ENCODE assay signal across 8 mouse cellular contexts in the genomic region with DNA sequence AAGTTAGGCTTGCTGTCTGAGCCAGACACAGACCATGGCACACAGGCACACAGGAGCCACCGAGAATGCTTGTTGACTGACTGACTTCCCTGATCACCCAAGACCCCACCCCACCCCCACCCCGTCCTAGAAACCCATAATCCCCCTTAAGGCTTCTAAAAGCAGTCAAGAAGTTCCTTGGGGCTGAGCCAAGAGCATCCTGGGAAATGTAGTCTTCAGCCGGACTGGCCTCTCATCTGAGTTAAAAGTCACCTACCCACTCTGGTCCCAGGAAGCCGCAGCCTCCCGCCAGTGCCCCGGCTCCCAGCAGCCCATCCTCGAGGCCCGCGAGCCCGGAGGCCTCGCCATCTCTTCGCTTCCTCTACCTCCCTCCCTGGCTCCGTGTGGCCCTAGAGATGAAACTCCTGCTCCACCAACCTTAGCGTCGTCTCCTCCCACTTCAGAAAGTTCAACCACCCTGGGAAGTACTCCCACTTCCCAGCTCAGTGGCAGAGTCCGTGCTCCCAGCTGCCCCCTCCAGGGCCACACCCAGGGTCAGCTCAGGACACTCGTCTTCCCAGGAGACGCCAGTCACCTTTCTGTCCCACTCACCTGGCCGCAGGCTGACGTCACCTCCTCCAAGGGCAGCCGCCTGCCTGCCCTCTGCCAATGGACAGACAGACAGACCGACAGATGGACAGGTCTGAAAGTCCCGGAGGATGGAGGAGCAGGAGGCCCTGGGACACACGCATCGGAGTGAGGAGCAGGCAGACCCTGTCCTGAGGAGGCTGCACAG. TPM values are rescaled to one million over a fixed set of nuclear protein-coding genes. Genes with fewer than 3 reads are reported as not detected.
DNase-seq lines count a peak whose midpoint lies in the region; ATAC-seq and TF ChIP-seq lines count a peak whose summit lies in the region.

No protein-coding gene starts in this region.

- H3K4me1 ChIP-seq in kidney, postnatal 0 days (replicated peaks; ENCODE audit: insufficient read depth, low read length), result peaks cover 32% of the 10 kb centered on the region
- peaks cover 40% of the 10 kb centered on the region for H3K4me1 ChIP-seq in forebrain, embryonic 16.5 days (replicated peaks; ENCODE audit: control insufficient read depth, insufficient read depth, low read length)
- peaks cover 54% of the 10 kb centered on the region for H3K4me1 ChIP-seq in midbrain, embryonic 12.5 days

- H3K4me2 ChIP-seq in kidney, postnatal 0 days (ENCODE audit: low read length), result peak overlapping the region; percentile 46
- peak overlapping the region; percentile 60 for H3K4me2 ChIP-seq in forebrain, embryonic 16.5 days (ENCODE audit: low read length)
- peak overlapping the region; percentile 96 for H3K4me2 ChIP-seq in midbrain, embryonic 12.5 days (replicated peaks)

- no peak for ATAC-seq in kidney, postnatal 0 days (replicated peaks; ENCODE audit: low FRiP score, low read depth)
- no peak for ATAC-seq in forebrain, embryonic 16.5 days
- no peak for ATAC-seq in midbrain, embryonic 12.5 days (ENCODE audit: low FRiP score, low read depth)
- no peak for ATAC-seq in monocyte, adult 5-6 weeks (replicated peaks; ENCODE audit: insufficient number of reproducible peaks, low FRiP score, low TSS enrichment, poor library complexity, severe bottlenecking)

- 25% methylated on average over 25 of the region's 25 CpGs for WGBS in kidney, postnatal 0 days
- 14% methylated on average over 25 of the region's 25 CpGs for WGBS in forebrain, embryonic 16.5 days
- 17% methylated on average over 25 of the region's 25 CpGs for WGBS in midbrain, embryonic 12.5 days

- no peak for DNase-seq in kidney, postnatal 0 days (ENCODE audit: low spot score)
- no peak for DNase-seq in kidney, adult 18-20 months
- DNase-seq in brain, adult 2 months (ENCODE audit: low read depth, low spot score), result peak; percentile 54
- DNase-seq in adrenal gland, postnatal 25 days, result no peak
- no peak for DNase-seq in thymus, postnatal 36 days

- H3K27me3 ChIP-seq in kidney, postnatal 0 days (ENCODE audit: insufficient read depth, low read length), result peaks cover 16% of the 10 kb centered on the region
- H3K27me3 ChIP-seq in forebrain, embryonic 16.5 days (replicated peaks; ENCODE audit: control insufficient read depth, insufficient read depth, low read length), result peaks cover 6% of the 10 kb centered on the region
- H3K27me3 ChIP-seq in midbrain, embryonic 12.5 days, result peaks cover 78% of the 10 kb centered on the region

- no peaks in the 10 kb centered on the region for H3K9me3 ChIP-seq in kidney, postnatal 0 days (replicated peaks; ENCODE audit: low read length)
- no peaks in the 10 kb centered on the region for H3K9me3 ChIP-seq in forebrain, embryonic 16.5 days (ENCODE audit: control insufficient read depth, low read length)
- no peaks in the 10 kb centered on the region for H3K9me3 ChIP-seq in midbrain, embryonic 12.5 days

- H3K9ac ChIP-seq in kidney, postnatal 0 days (ENCODE audit: low read depth, low read length), result no peak overlapping the region
- peak overlapping the region; percentile 35; the same call in 1 of the 2 replicates for H3K9ac ChIP-seq in forebrain, embryonic 16.5 days (replicated peaks; ENCODE audit: low read depth, low read length)
- H3K9ac ChIP-seq in midbrain, embryonic 12.5 days (replicated peaks), result 0 out of 2 replicates have a peak overlapping the region, but pooled peaks have one; percentile 15

- no peaks in the 10 kb centered on the region for H3K36me3 ChIP-seq in kidney, postnatal 0 days (ENCODE audit: insufficient read depth, low read length)
- H3K36me3 ChIP-seq in forebrain, embryonic 16.5 days (ENCODE audit: control insufficient read depth, insufficient read depth), result no peaks in the 10 kb centered on the region
- H3K36me3 ChIP-seq in midbrain, embryonic 12.5 days, result no peaks in the 10 kb centered on the region

- no peak for TF ChIP-seq CTCF in kidney, postnatal 0 days (IDR thresholded peaks at IDR 0.05; ENCODE audit: low read depth)

- H3K27ac ChIP-seq in kidney, postnatal 0 days, result no peak overlapping the region
- H3K27ac ChIP-seq in forebrain, embryonic 16.5 days (ENCODE audit: low read length), result no peak overlapping the region
- no peak overlapping the region for H3K27ac ChIP-seq in midbrain, embryonic 12.5 days (replicated peaks)

- H3K4me3 ChIP-seq in kidney, postnatal 0 days (replicated peaks; ENCODE audit: low read depth, low read length), result 0 out of 2 replicates have a peak overlapping the region, but pooled peaks have one; percentile 7
- peak overlapping the region; percentile 89 for H3K4me3 ChIP-seq in forebrain, embryonic 16.5 days (replicated peaks; ENCODE audit: low read length)
- H3K4me3 ChIP-seq in midbrain, embryonic 12.5 days, result peak overlapping the region; percentile 79

RNA-seq across cellular contexts. Expression of gene Sema6b, which starts 2.1 kb away (rescaled TPM):
- 0.87 and 1.2 TPM in 2 replicates for polyA plus RNA-seq in kidney, postnatal 0 days (2015; fragmentation: Nextera tagmentation; extraction: Ambion mirVana)
- polyA plus RNA-seq in forebrain, embryonic 16.5 days (2015; fragmentation: Nextera tagmentation; extraction: Ambion mirVana), result 10.1 and 10.7 TPM in 2 replicates
- 6.5 and 7.9 TPM in 2 replicates for polyA plus RNA-seq in midbrain, embryonic 12.5 days (2016; fragmentation: Nextera tagmentation; extraction: Ambion mirVana)
- total RNA-seq in monocyte, adult 5-6 weeks (2017), result 0.53 to 1.2 TPM (median 0.87 TPM) in 3 replicates
- total RNA-seq in adrenal gland, postnatal 25 days (2021), result 6.9 and 10.4 TPM in 2 replicates

RNA-seq across cellular contexts. Expression of gene Lrg1, which starts 16.2 kb away (rescaled TPM):
- 1.7 and 1.9 TPM in 2 replicates for polyA plus RNA-seq in kidney, postnatal 0 days (2015; fragmentation: Nextera tagmentation; extraction: Ambion mirVana)
- 0.22 TPM in 1 of 2 replicates, not detected in the other for polyA plus RNA-seq in forebrain, embryonic 16.5 days (2015; fragmentation: Nextera tagmentation; extraction: Ambion mirVana)
- polyA plus RNA-seq in midbrain, embryonic 12.5 days (2016; fragmentation: Nextera tagmentation; extraction: Ambion mirVana), result 0.29 TPM in 1 of 2 replicates, not detected in the other
- not detected in 3 replicates for total RNA-seq in monocyte, adult 5-6 weeks (2017)
- total RNA-seq in adrenal gland, postnatal 25 days (2021), result 15.1 TPM in 2 replicates

RNA-seq across cellular contexts. Expression of gene Plin5, which starts 20.6 kb away (rescaled TPM):
- polyA plus RNA-seq in kidney, postnatal 0 days (2015; fragmentation: Nextera tagmentation; extraction: Ambion mirVana), result 1.2 and 1.3 TPM in 2 replicates
- 0.67 and 1.4 TPM in 2 replicates for polyA plus RNA-seq in forebrain, embryonic 16.5 days (2015; fragmentation: Nextera tagmentation; extraction: Ambion mirVana)
- 0.14 and 0.34 TPM in 2 replicates for polyA plus RNA-seq in midbrain, embryonic 12.5 days (2016; fragmentation: Nextera tagmentation; extraction: Ambion mirVana)
- not detected in 3 replicates for total RNA-seq in monocyte, adult 5-6 weeks (2017)
- 55.3 and 57.4 TPM in 2 replicates for total RNA-seq in adrenal gland, postnatal 25 days (2021)

RNA-seq across cellular contexts. Expression of gene Tnfaip8l1, which starts 24.3 kb away (rescaled TPM):
- polyA plus RNA-seq in kidney, postnatal 0 days (2015; fragmentation: Nextera tagmentation; extraction: Ambion mirVana), result 7.4 and 7.8 TPM in 2 replicates
- polyA plus RNA-seq in forebrain, embryonic 16.5 days (2015; fragmentation: Nextera tagmentation; extraction: Ambion mirVana), result 10.1 and 10.2 TPM in 2 replicates
- polyA plus RNA-seq in midbrain, embryonic 12.5 days (2016; fragmentation: Nextera tagmentation; extraction: Ambion mirVana), result 8.0 and 8.2 TPM in 2 replicates
- 0.39 to 0.43 TPM in 2 of 3 replicates, not detected in the other for total RNA-seq in monocyte, adult 5-6 weeks (2017)
- 6.2 and 7.7 TPM in 2 replicates for total RNA-seq in adrenal gland, postnatal 25 days (2021)

RNA-seq across cellular contexts. Expression of gene Plin4, which starts 28.4 kb away (rescaled TPM):
- 0.08 and 0.09 TPM in 2 replicates for polyA plus RNA-seq in kidney, postnatal 0 days (2015; fragmentation: Nextera tagmentation; extraction: Ambion mirVana)
- polyA plus RNA-seq in forebrain, embryonic 16.5 days (2015; fragmentation: Nextera tagmentation; extraction: Ambion mirVana), result 0.09 and 0.14 TPM in 2 replicates
- polyA plus RNA-seq in midbrain, embryonic 12.5 days (2016; fragmentation: Nextera tagmentation; extraction: Ambion mirVana), result 0.09 and 0.10 TPM in 2 replicates
- total RNA-seq in monocyte, adult 5-6 weeks (2017), result not detected in 3 replicates
- 71.4 and 76.3 TPM in 2 replicates for total RNA-seq in adrenal gland, postnatal 25 days (2021)

Comparison
In these comparisons a context has a peak if more than half of its experiments do, and no peak if none do; other contexts are left out.
1. H3K4me2 ChIP-seq: peak in every context shown above with its lines; median percentile 96 in midbrain, embryonic 12.5 days; 60 in forebrain, embryonic 16.5 days; 46 in kidney, postnatal 0 days.
2. H3K4me3 ChIP-seq: peak in every context shown above with its lines; median percentile 89 in forebrain, embryonic 16.5 days; 79 in midbrain, embryonic 12.5 days; 7 in kidney, postnatal 0 days.